Mouse (Mus musculus) heart, embryonic 16.5 days (tissue): ENCODE measurements at regions not wholly inside any gene's neighbourhood (a gene's known extent, or its start where the extent isn't known, plus 50 kb on each side); places are given as distances from the start of the nearest gene placed in this dataset.

ENCODE experiments used
- ATAC-seq: fragments of 200-750 bp; cut with Nextera tagmentation; replicated peaks from 2 replicates; pipeline ENCODE4 v1.8.0; 2017; ENCODE audit warnings: moderate number of reproducible peaks; ENCODE audit not compliant: insufficient read depth, low FRiP score; ENCODE audit errors: extremely low read depth
- H3K27ac ChIP-seq: fragments of 300-500 bp; sonication (generic); 2 replicates; pipeline ENCODE4 v1.5.1; 2014; ENCODE audit warnings: mild to moderate bottlenecking, low read length, control low read depth, moderate library complexity
- H3K27me3 ChIP-seq: fragments of 300-500 bp; sonication (generic); 2 replicates; pipeline ENCODE4 v1.6.1; 2014; ENCODE audit warnings: low read length, mixed read lengths; ENCODE audit not compliant: control insufficient read depth, insufficient read depth
- H3K36me3 ChIP-seq: fragments of 300-500 bp; sonication (generic); 2 replicates; pipeline ENCODE4 v1.6.1; 2014; ENCODE audit not compliant: control insufficient read depth, insufficient read depth
- H3K4me1 ChIP-seq: fragments of 300-500 bp; sonication (generic); 2 replicates; pipeline ENCODE4 v1.6.1; 2014; ENCODE audit warnings: low read length, mixed read lengths; ENCODE audit not compliant: control insufficient read depth, insufficient read depth
- H3K4me2 ChIP-seq: fragments of 300-500 bp; sonication (generic); 2 replicates; pipeline ENCODE4 v1.6.1; 2014; ENCODE audit warnings: low read depth, mild to moderate bottlenecking, control low read depth, low read length
- H3K4me3 ChIP-seq: fragments of 300-500 bp; sonication (generic); 2 replicates; pipeline ENCODE4 v1.5.1; 2014; ENCODE audit warnings: mild to moderate bottlenecking, control low read depth, low read length
- H3K9ac ChIP-seq: fragments of 300-500 bp; sonication (generic); 2 replicates; pipeline ENCODE4 v1.6.1; 2014; ENCODE audit warnings: low read length, control low read depth
- H3K9me3 ChIP-seq: fragments of 300-500 bp; sonication (generic); replicated peaks from 2 replicates; pipeline ENCODE4 v1.6.1; 2016; ENCODE audit warnings: low read length; ENCODE audit not compliant: control insufficient read depth
- WGBS: fragments of 180-500 bp; shearing (Covaris S2); extraction: QIAGEN DNeasy Blood & Tissue Kit; methylation state at CpG from one replicate; pipeline ENCODE4 v1.1.7; 2014; 5-methylcytosine and 5-hydroxymethylcytosine counted together

DNA sequence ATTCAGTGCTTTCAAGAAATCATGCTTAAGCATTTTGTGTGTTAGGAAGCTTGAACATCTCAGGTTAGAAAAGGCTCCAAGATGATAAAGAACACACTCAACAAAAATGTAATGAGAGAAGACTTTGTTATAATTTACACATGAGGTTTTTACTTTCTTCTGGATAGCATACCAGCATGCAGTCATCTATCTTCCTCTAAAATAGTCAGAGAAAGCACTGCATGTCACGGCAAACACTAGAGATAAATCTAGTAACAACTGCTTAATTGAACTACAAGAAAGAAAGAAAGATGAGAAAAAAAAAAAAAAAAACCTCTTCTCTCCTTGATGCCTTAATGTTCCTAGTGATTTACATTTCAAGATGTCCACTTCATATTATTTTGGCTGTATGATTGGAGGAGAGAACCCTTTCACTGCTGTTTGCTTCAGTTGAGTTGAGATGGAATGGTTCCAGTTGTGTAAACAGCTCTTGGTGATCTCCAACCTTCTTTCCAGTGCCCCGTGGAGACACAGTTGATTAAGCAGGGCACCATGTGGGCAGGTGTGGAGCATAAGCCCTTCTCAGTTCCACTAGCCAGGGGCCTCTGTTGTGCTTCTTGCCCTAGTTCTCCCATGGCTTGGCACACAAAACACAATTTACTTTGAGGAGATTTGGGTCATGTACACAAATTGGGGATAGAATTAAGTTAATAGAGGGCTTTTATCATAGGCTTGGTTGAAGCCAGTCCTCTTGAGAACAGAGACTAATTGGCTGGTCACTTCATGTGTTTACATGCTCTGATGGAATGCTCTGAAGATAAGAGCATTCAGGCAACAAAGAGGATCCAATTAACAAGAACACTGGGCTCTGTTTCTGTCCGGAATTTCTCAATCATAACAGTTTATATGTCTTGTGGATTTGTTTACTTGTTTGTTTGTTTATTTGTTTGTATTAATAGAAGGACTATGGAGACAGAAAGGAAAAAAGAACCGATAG, 81.1 kb upstream of the Sema3d start:
- 49% methylated on average over 4 of the region's 4 CpGs for WGBS
- Histone ChIP-seq H3K4me2 (no peak overlapping the region), H3K36me3 (no peaks in the 10 kb centered on the region), H3K9ac (no peak overlapping the region), H3K27me3 (no peaks in the 10 kb centered on the region), H3K27ac (no peak overlapping the region), H3K9me3 (no peaks in the 10 kb centered on the region), H3K4me3 (no peak overlapping the region), H3K4me1 (no peaks in the 10 kb centered on the region)
- no peak for ATAC-seq

- ATAC-seq, result no peak
- Histone ChIP-seq H3K9ac (no peak overlapping the region), H3K27me3 (no peaks in the 10 kb centered on the region), H3K9me3 (no peaks in the 10 kb centered on the region), H3K4me1 (no peaks in the 10 kb centered on the region), H3K4me3 (no peak overlapping the region), H3K36me3 (no peaks in the 10 kb centered on the region), H3K4me2 (no peak overlapping the region), H3K27ac (no peak overlapping the region)
Measured at GRCm38 (mm10) chr5:12309408-12309807, 73.8 kb upstream of the Sema3d start.

DNA sequence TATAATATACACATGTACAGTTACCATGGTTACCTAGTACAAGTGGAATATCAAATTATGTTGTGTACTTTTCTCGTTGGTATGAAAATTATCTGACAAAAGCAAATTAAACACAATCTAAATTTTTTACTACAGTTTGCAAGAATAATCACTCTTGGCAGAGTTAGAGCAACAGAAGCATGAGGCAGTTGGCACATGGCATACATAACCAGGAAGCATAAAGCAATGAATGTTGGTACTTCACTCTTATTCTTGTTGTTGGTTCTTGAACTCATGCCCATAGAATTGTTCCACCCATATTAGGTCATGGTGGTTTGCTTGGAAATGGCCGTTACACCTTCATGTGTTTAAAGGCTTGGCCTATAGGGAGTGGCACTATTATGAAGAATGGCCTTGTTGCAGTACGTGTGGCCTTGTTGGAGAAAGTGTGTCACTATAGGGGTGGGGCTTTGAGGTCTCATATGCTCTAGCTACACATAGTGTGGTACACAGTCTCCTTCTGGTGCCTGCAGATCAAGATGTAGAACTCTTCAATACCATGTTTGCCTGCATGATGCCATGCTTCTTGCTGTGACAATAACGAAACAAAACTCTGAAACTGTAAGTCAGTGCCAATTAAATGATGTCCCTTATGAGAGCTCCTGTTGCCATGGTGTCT, 50.4 kb upstream of the Sema3d start:
- no peaks in the 10 kb centered on the region for H3K27me3 ChIP-seq
- 74% methylated on average over 4 of the region's 4 CpGs for WGBS
- no peak for ATAC-seq
- no peaks in the 10 kb centered on the region for H3K4me1 ChIP-seq
- no peak overlapping the region for H3K4me2 ChIP-seq
- H3K9me3 ChIP-seq, result no peaks in the 10 kb centered on the region
- H3K36me3 ChIP-seq, result no peaks in the 10 kb centered on the region
- H3K27ac ChIP-seq, result no peak overlapping the region
- no peak overlapping the region for H3K9ac ChIP-seq
- no peak overlapping the region for H3K4me3 ChIP-seq
